Mouse (Mus musculus) forebrain, embryonic 11.5 days (tissue): ENCODE measurements around the gene Tubb4a. TPM values are rescaled to one million over a fixed set of nuclear protein-coding genes. Genes with fewer than 3 reads are reported as not detected.
A peak's percentile ranks its signal among the peaks of the same experiment; 100 is the strongest.
"Not testable (repeated sequence)": the region's sequence is repeated elsewhere in the genome, so short reads cannot be mapped to it uniquely, and the experiment has no call there.

Source experiments
- ATAC-seq: fragments of 200-750 bp; cut with Nextera tagmentation; replicated peaks from 2 replicates; pipeline ENCODE4 v1.8.0; 2017; ENCODE audit warnings: moderate TSS enrichment; ENCODE audit not compliant: low FRiP score
- DNase-seq: peaks from one replicate; pipeline ENCODE4 v3.0.0-alpha.2; 2017; ENCODE audit warnings: low spot score
- H3K27ac ChIP-seq: fragments of 300-500 bp; sonication (generic); 2 replicates; pipeline ENCODE4 v1.5.1; 2014; ENCODE audit warnings: low read depth, low read length
- H3K27me3 ChIP-seq: fragments of 300-500 bp; sonication (generic); 2 replicates; pipeline ENCODE4 v1.6.1; 2014; ENCODE audit warnings: mild to moderate bottlenecking, low read length, mixed read lengths; ENCODE audit not compliant: control insufficient read depth, insufficient read depth
- H3K36me3 ChIP-seq: fragments of 300-500 bp; sonication (generic); 2 replicates; pipeline ENCODE4 v1.6.1; 2014; ENCODE audit warnings: mild to moderate bottlenecking, low read length, moderate library complexity, mixed read lengths; ENCODE audit not compliant: control insufficient read depth, insufficient read depth
- H3K4me1 ChIP-seq: fragments of 300-500 bp; sonication (generic); replicated peaks from 2 replicates; pipeline ENCODE4 v1.6.1; 2014; ENCODE audit warnings: low read length, mixed read lengths; ENCODE audit not compliant: control insufficient read depth, insufficient read depth
- H3K4me2 ChIP-seq: fragments of 300-500 bp; sonication (generic); 2 replicates; pipeline ENCODE4 v1.6.1; 2014; ENCODE audit warnings: low read depth, mild to moderate bottlenecking, low read length, moderate library complexity, mixed read lengths; ENCODE audit not compliant: severe bottlenecking
- H3K4me3 ChIP-seq: fragments of 300-500 bp; sonication (generic); 2 replicates; pipeline ENCODE4 v1.5.1; 2014; ENCODE audit warnings: low read depth, low read length
- H3K9ac ChIP-seq: fragments of 300-500 bp; sonication (generic); 2 replicates; pipeline ENCODE4 v1.6.1; 2014; ENCODE audit warnings: low read length
- H3K9me3 ChIP-seq: fragments of 300-500 bp; sonication (generic); 2 replicates; pipeline ENCODE4 v1.6.1; 2016; ENCODE audit warnings: low read length, mixed read lengths; ENCODE audit not compliant: control insufficient read depth
- WGBS: fragments of 180-500 bp; shearing (Covaris S2); extraction: QIAGEN DNeasy Blood & Tissue Kit; methylation state at CpG from one replicate; pipeline ENCODE4 v1.1.7; 2014; 5-methylcytosine and 5-hydroxymethylcytosine counted together
- polyA plus RNA-seq: library from polyadenylated mRNA; unstranded; fragments of >200 nt; fragmentation: Nextera tagmentation; extraction: Ambion mirVana; gene quantifications from 2 replicates; pipeline ENCODE4 v1.2.1, GENCODE M21; 2014

Tubb4a gene
- 81.6 and 99.7 TPM in 2 replicates for polyA plus RNA-seq

- Histone ChIP-seq H3K4me3 (peak within 1 kb of the TSS; percentile 45), H3K27ac (no peak within 1 kb of the TSS; the same call in 1 of the 2 replicates), H3K36me3 (no peaks in the 10 kb centered on the region), H3K4me2 (peak within 1 kb of the TSS; percentile 68), H3K9me3 (no peaks in the 10 kb centered on the region), H3K4me1 (peaks cover 6% of the 10 kb centered on the region; the same call in 1 of the 2 replicates), H3K9ac (peak within 1 kb of the TSS; percentile 66), H3K27me3 (no peaks in the 10 kb centered on the region)
- ATAC-seq (peak; percentile 90), DNase-seq (peak; percentile 79)
- WGBS: under 1% methylated on average over 31 of the region's 31 CpGs
Observed at GRCm38 (mm10) chr17:57087049-57087832, at the start of gene Tubb4a. Gene Tubb4a, minus strand, starts transcription at chr17:57087782.

DNA sequence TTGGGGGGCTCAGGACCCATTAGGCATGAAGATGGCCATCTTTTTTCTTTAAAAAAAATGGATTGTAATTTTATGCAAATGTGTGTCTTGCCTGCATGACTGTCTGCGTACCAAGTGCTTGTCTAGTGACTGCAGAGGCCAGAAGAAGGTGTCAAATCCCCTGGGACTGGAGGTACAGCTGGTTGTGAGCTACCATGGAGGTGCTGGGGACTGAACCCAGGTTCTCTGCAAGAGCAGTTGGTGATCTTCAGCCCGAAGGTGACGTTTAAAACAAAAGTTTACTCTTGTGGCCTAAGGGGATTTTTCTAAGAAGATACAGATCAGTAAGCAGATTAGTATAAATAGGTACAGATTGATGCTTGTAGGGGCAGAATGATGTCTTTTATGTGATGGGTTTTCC is 48.1 kb upstream of the Tubb4a start:
- Histone ChIP-seq H3K4me1 (no peaks in the 10 kb centered on the region), H3K27me3 (no peaks in the 10 kb centered on the region), H3K27ac (no peak overlapping the region), H3K9me3 (no peaks in the 10 kb centered on the region), H3K36me3 (no peaks in the 10 kb centered on the region), H3K9ac (no peak overlapping the region), H3K4me2 (no peak overlapping the region), H3K4me3 (no peak overlapping the region)
- DNase-seq: no peak
- no peak for ATAC-seq
- WGBS: 80% methylated on average over 3 of the region's 3 CpGs

DNA sequence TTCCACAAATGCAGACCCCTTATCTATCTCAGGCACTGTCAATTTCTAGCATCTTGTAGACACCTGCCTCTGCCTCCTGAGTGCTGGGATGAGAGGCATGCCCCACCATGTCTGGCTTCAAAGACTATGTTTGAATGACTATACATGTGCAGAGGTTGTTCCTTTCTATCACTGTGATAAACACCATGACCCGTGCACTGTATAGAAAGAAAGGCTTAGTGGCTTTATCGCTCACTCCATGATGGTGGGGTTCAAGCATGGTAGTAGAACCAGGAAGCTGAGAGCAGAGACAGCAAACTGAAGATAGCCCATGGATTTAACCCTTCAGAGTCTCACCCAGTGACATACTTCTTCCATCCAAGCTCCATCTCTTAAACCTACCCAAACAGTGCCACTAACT is 47.1 kb upstream of the Tubb4a start:
- no peak for DNase-seq
- ATAC-seq: no peak
- Histone ChIP-seq H3K4me1 (no peaks in the 10 kb centered on the region), H3K9me3 (no peaks in the 10 kb centered on the region), H3K27me3 (no peaks in the 10 kb centered on the region), H3K9ac (no peak overlapping the region), H3K27ac (no peak overlapping the region), H3K4me2 (no peak overlapping the region), H3K36me3 (no peaks in the 10 kb centered on the region), H3K4me3 (no peak overlapping the region)
- WGBS: 81% methylated on average over 2 of the region's 2 CpGs

DNA sequence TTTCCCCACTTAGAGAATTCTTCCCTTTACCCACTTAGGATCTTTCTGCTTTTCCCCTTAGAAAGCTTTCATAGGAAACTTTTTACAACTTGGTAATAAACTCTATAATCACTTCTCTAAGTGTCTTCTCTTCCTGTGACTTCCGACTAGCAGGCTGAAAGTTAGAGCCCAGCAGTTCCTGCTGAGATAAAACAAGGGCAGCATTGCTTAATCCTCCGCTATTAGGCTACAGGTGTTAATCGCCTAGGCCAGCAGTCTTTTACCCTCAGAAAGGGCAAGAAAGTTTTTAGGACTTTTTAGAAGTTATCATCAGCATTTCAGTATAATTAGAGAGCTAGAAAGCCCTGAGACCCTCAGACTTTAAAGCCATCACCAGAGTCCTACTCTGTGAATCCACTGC is 46.4 kb upstream of the Tubb4a start:
- H3K27me3 ChIP-seq, H3K4me1 ChIP-seq, H3K9ac ChIP-seq, H3K36me3 ChIP-seq, ATAC-seq, H3K9me3 ChIP-seq, H3K27ac ChIP-seq, DNase-seq, H3K4me3 ChIP-seq, H3K4me2 ChIP-seq: not testable (repeated sequence)
- 21% methylated on average over 3 of the region's 3 CpGs for WGBS

DNA sequence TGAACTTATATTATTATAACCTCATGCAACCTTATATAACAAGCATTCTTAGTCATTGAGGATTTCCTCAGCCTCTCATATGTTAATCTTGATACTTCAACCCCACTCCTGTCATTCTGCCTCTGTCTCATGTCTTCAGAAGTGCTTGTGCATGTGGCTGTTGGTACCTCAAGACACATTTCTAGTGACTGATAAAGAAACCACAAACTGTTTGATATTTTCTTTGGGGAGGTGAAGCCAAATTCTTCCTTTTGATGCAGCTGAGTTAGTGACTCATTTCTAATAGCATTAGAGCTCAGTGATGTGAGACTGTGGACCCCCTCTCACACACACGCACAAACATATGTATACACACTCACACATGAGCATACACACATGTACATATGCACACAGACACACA is 44.2 kb upstream of the Tubb4a start:
- DNase-seq (no peak), ATAC-seq (no peak)
- no peaks in the 10 kb centered on the region for H3K4me1 ChIP-seq
- H3K9ac ChIP-seq: no peak overlapping the region
- H3K4me3 ChIP-seq: no peak overlapping the region
- H3K9me3 ChIP-seq: no peaks in the 10 kb centered on the region
- H3K36me3 ChIP-seq: no peaks in the 10 kb centered on the region
- no peak overlapping the region for H3K27ac ChIP-seq
- WGBS: 78% methylated on average over 1 of the region's 1 CpGs
- H3K4me2 ChIP-seq: no peak overlapping the region
- H3K27me3 ChIP-seq: no peaks in the 10 kb centered on the region

DNA sequence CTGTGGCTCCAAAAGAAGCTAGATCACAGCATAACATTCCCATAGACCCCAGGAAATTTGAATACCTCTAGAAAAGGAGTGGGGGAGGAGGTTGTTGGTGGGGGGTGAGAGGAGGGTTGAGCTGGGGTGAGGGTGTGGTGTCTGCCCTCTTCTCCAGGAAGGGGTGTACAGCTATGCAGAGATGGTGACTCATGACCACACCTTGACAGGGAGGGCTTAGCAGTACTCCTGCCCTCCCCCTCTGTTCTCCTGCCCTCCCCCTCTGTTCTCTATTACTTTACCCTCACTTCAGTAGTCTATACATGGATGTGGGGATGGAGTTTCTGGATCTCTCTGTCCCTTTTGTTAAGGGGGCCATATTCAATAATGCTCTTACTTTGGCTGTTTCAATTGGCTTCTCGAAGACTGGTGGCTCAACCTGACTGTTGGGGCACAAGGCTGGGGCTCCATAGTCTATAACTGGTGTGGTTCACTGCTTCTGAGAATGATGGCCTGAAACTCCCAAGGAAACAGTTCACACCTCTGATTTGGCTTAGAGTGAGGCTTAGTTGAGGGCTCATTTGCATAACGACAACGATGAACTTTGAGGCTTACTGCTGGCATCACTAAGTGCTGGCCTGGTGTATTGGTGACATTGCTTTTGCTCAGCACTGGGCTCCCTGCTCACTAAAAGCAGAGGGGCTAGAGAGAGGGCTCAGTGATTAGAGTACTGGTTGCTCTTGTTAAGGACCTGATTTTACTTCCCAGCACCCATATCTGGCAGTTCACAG is 38.5 kb upstream of the Tubb4a start:
- no peaks in the 10 kb centered on the region for H3K9me3 ChIP-seq
- 70% methylated on average over 3 of the region's 3 CpGs for WGBS
- H3K9ac ChIP-seq: no peak overlapping the region
- H3K4me2 ChIP-seq: no peak overlapping the region
- no peaks in the 10 kb centered on the region for H3K4me1 ChIP-seq
- H3K4me3 ChIP-seq: no peak overlapping the region
- H3K27me3 ChIP-seq: no peaks in the 10 kb centered on the region
- DNase-seq (no peak), ATAC-seq (no peak)
- no peak overlapping the region for H3K27ac ChIP-seq
- no peaks in the 10 kb centered on the region for H3K36me3 ChIP-seq

GRCm38 (mm10) chr17:57124792-57125191 is 37.2 kb upstream of the Tubb4a start:
- Histone ChIP-seq H3K36me3 (no peaks in the 10 kb centered on the region), H3K9me3 (no peaks in the 10 kb centered on the region), H3K27ac (no peak overlapping the region), H3K9ac (no peak overlapping the region), H3K27me3 (no peaks in the 10 kb centered on the region), H3K4me1 (no peaks in the 10 kb centered on the region), H3K4me3 (no peak overlapping the region), H3K4me2 (no peak overlapping the region)
- ATAC-seq: no peak
- WGBS: 84% methylated on average over 4 of the region's 4 CpGs
- DNase-seq: no peak

DNA sequence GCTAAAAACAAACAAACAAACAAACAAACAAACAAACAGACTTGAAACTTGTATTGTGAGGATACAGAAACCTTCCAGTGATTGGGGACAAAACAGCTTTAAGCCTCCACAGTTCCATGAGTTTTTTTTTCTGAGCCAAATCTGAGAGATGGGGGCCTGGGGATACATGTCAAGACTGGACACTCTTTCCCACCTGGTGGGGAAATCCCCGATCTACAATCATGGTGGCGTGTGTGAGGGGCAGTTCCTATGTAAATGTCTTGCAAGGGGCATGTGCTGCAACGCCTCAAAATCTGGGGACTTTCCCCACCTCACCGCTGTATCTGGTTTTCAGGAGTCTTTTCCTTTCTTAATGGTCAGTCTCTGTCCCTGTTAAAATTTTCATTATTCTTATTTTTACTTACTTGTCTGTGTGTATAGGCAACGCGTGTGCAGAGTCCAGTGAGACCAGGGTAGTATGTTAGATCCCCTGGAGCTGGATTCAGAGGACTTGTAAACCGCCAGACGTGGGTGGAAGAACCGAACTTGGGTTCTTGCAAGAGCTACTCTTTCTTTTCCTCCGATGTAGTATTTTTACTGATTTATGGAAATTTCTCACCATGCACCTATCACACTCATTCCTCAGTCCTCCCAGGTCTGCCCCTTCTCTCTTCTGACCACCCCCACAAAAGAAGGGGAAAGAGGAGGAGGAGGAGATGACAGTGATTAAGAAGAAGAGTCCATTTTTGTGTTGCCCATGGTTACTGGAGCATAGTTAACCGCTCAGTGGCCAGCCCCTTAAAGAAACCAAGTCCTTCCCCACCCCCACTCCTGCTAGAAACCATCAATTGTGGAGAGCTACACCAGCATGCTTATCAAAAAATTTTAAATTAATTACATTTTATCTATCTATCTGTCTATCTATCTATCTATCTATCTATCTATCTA is 35.9 kb upstream of the Tubb4a start:
- no peaks in the 10 kb centered on the region for H3K27me3 ChIP-seq
- ATAC-seq (no peak), DNase-seq (no peak)
- no peak overlapping the region for H3K4me3 ChIP-seq
- no peak overlapping the region for H3K27ac ChIP-seq
- no peak overlapping the region for H3K4me2 ChIP-seq
- H3K36me3 ChIP-seq: no peaks in the 10 kb centered on the region
- WGBS: 89% methylated on average over 11 of the region's 11 CpGs
- no peaks in the 10 kb centered on the region for H3K9me3 ChIP-seq
- H3K9ac ChIP-seq: no peak overlapping the region
- no peaks in the 10 kb centered on the region; the same call in 1 of the 2 replicates for H3K4me1 ChIP-seq
